7 mouse cellular contexts compared by ENCODE assay signal in the genomic region with DNA sequence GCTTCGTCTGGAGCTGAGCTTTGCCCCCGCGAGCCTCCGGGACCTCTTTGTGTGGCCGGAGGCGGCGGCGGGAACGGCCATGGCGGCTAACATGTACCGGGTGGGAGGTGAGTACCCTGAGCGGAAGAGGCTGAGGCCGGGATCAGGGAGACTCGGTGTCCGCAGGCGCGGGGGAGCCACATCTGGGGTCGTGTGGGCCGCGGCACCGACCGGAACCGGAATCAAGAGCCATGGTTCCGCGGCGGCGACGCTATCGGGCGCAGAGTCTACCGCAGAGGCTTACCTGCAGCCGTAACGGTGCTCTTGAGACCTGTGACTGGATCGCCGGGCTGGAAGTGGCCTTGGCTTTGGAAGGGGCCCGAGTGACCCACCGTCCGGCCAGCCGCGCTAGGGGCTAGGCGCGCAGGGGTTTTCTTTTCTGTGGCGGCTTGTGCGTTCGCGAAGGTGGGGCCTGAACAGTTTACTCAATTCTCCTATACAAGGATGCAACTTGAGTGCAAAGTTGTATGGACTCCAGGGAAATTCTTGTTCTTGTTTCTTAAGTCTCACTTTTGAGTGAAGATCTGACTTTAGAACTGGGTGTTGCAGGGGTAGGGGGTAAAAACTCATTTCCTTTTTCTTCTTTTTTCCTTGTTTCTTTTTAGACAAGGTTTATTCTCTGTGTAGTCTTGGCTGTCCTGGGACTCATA. TPM values are rescaled to one million over a fixed set of nuclear protein-coding genes. Genes with fewer than 3 reads are reported as not detected.
DNase-seq lines count a peak whose midpoint lies in the region; ATAC-seq and TF ChIP-seq lines count a peak whose summit lies in the region.

No protein-coding gene starts in this region.

- peak; percentile 65 for ATAC-seq in heart, embryonic 16.5 days (replicated peaks; ENCODE audit: extremely low read depth, insufficient read depth, low FRiP score)
- ATAC-seq in limb, embryonic 13.5 days (ENCODE audit: low FRiP score, low read depth) = peak; percentile 34
- peak; percentile 57; the same call in 1 of the 2 replicates for ATAC-seq in midbrain, embryonic 14.5 days (ENCODE audit: low FRiP score, low TSS enrichment)
- ATAC-seq in monocyte, adult 5-6 weeks (replicated peaks; ENCODE audit: insufficient number of reproducible peaks, low FRiP score, low TSS enrichment, poor library complexity, severe bottlenecking) = no peak

- peak overlapping the region; percentile 99 for H3K9ac ChIP-seq in heart, embryonic 16.5 days (ENCODE audit: low read length)
- H3K9ac ChIP-seq in limb, embryonic 13.5 days = peak overlapping the region; percentile 100
- peak overlapping the region; percentile 98 for H3K9ac ChIP-seq in midbrain, embryonic 14.5 days (replicated peaks; ENCODE audit: low read length)

- no peak for TF ChIP-seq CTCF in spleen, adult 2 months (IDR thresholded peaks at IDR 0.05; ENCODE audit: extremely low read depth, insufficient read depth, insufficient read length, insufficient replicate concordance)

- DNase-seq in spleen, adult 2 months (ENCODE audit: low read depth in 1 of 2, low spot score in 2 of 2) = peak in 1 of 2 experiments; percentile 54
- no peak for DNase-seq in spleen, postnatal 4 days (ENCODE audit: low spot score in 2 of 2)
- DNase-seq in midbrain, embryonic 14.5 days = peak; percentile 69

- peak overlapping the region; percentile 77 for H3K4me2 ChIP-seq in heart, embryonic 16.5 days (ENCODE audit: low read depth, low read length)
- peak overlapping the region; percentile 73 for H3K4me2 ChIP-seq in limb, embryonic 13.5 days (replicated peaks)
- H3K4me2 ChIP-seq in midbrain, embryonic 14.5 days (ENCODE audit: low read length) = peak overlapping the region; percentile 64

- no peaks in the 10 kb centered on the region for H3K27me3 ChIP-seq in spleen, adult 2 months (ENCODE audit: control insufficient read depth, insufficient read depth, low read length)
- no peaks in the 10 kb centered on the region for H3K27me3 ChIP-seq in heart, embryonic 16.5 days (ENCODE audit: control insufficient read depth, insufficient read depth, low read length)
- H3K27me3 ChIP-seq in limb, embryonic 13.5 days = no peaks in the 10 kb centered on the region
- no peaks in the 10 kb centered on the region for H3K27me3 ChIP-seq in midbrain, embryonic 14.5 days (ENCODE audit: control insufficient read depth, insufficient read depth, low read length)

- H3K36me3 ChIP-seq in spleen, adult 2 months (ENCODE audit: control insufficient read depth, insufficient read depth, low read length) = peaks cover 32% of the 10 kb centered on the region
- H3K36me3 ChIP-seq in heart, embryonic 16.5 days (ENCODE audit: control insufficient read depth, insufficient read depth) = peaks cover 24% of the 10 kb centered on the region
- peaks cover 63% of the 10 kb centered on the region for H3K36me3 ChIP-seq in limb, embryonic 13.5 days
- peaks cover 34% of the 10 kb centered on the region for H3K36me3 ChIP-seq in midbrain, embryonic 14.5 days (ENCODE audit: control insufficient read depth, insufficient read depth, low read length)

- peak; percentile 20; the same call in 1 of the 2 replicates for TF ChIP-seq POLR2A in spleen, adult 2 months (IDR thresholded peaks at IDR 0.05; ENCODE audit: low read depth, low read length)

- H3K4me3 ChIP-seq in spleen, adult 2 months (ENCODE audit: extremely low read depth, insufficient read depth, insufficient read length) = peak overlapping the region; percentile 93
- H3K4me3 ChIP-seq in brown adipose tissue, adult 24 weeks (ENCODE audit: insufficient read depth, low read depth, low read length) = peak overlapping the region; percentile 86
- peak overlapping the region; percentile 99 for H3K4me3 ChIP-seq in heart, embryonic 16.5 days (ENCODE audit: low read length)
- peak overlapping the region; percentile 97 for H3K4me3 ChIP-seq in limb, embryonic 13.5 days
- peak overlapping the region; percentile 95 for H3K4me3 ChIP-seq in midbrain, embryonic 14.5 days (replicated peaks; ENCODE audit: low read depth, low read length)

- H3K4me1 ChIP-seq in spleen, adult 2 months (ENCODE audit: control insufficient read depth, insufficient read depth, insufficient read length) = peaks cover 17% of the 10 kb centered on the region
- 0 out of 2 replicates have a peak, but pooled peaks cover 2% of the 10 kb centered on the region for H3K4me1 ChIP-seq in brown adipose tissue, adult 24 weeks (ENCODE audit: control insufficient read depth, insufficient read depth, insufficient read length, low read length)
- H3K4me1 ChIP-seq in heart, embryonic 16.5 days (ENCODE audit: control insufficient read depth, insufficient read depth, low read length) = peaks cover 34% of the 10 kb centered on the region
- peaks cover 40% of the 10 kb centered on the region for H3K4me1 ChIP-seq in limb, embryonic 13.5 days
- peaks cover 22% of the 10 kb centered on the region for H3K4me1 ChIP-seq in midbrain, embryonic 14.5 days (ENCODE audit: control insufficient read depth, insufficient read depth, low read length)

- no peaks in the 10 kb centered on the region for H3K9me3 ChIP-seq in heart, embryonic 16.5 days (replicated peaks; ENCODE audit: control insufficient read depth, low read length)
- no peaks in the 10 kb centered on the region for H3K9me3 ChIP-seq in limb, embryonic 13.5 days
- H3K9me3 ChIP-seq in midbrain, embryonic 14.5 days (ENCODE audit: control insufficient read depth, low read length) = no peaks in the 10 kb centered on the region

- WGBS in spleen, adult 2 months = under 1% methylated on average over 46 of the region's 46 CpGs
- under 1% methylated on average over 46 of the region's 46 CpGs for WGBS in heart, embryonic 16.5 days
- WGBS in limb, embryonic 13.5 days = under 1% methylated on average over 46 of the region's 46 CpGs
- under 1% methylated on average over 46 of the region's 46 CpGs for WGBS in midbrain, embryonic 14.5 days

- peak overlapping the region; percentile 99 for H3K27ac ChIP-seq in spleen, adult 2 months (ENCODE audit: insufficient read depth, low read length)
- peak overlapping the region; percentile 89 for H3K27ac ChIP-seq in brown adipose tissue, adult 24 weeks (replicated peaks; ENCODE audit: low read depth, low read length)
- peak overlapping the region; percentile 99 for H3K27ac ChIP-seq in heart, embryonic 16.5 days (ENCODE audit: low read length)
- H3K27ac ChIP-seq in limb, embryonic 13.5 days = peak overlapping the region; percentile 99
- peak overlapping the region; percentile 96 for H3K27ac ChIP-seq in midbrain, embryonic 14.5 days (replicated peaks; ENCODE audit: low read depth, low read length)

RNA-seq across cellular contexts. Expression of a gene that starts 0.7 kb away (rescaled TPM):
- polyA plus RNA-seq in spleen, adult 2 months (2012; rRNA removed) = 35.0 and 37.7 TPM in 2 replicates
- polyA plus RNA-seq in brown adipose tissue, adult 24 weeks (2012; ENCODE audit: insufficient read depth, insufficient read length, missing spikeins) = 28.2 and 30.6 TPM in 2 replicates
- 92.1 and 96.0 TPM in 2 replicates for polyA plus RNA-seq in heart, embryonic 16.5 days (2015; fragmentation: Nextera tagmentation; extraction: Ambion mirVana)
- 192 and 193 TPM in 2 replicates for polyA plus RNA-seq in limb, embryonic 13.5 days (2015; fragmentation: Nextera tagmentation; extraction: Ambion mirVana)
- polyA plus RNA-seq in midbrain, embryonic 14.5 days (2014; fragmentation: Nextera tagmentation; extraction: Ambion mirVana) = 38.0 and 62.2 TPM in 2 replicates
- 129 to 201 TPM (median 158 TPM) in 3 replicates for total RNA-seq in monocyte, adult 5-6 weeks (2017)

RNA-seq across cellular contexts. Expression of a gene that starts 11.2 kb away (rescaled TPM):
- 18.3 and 22.3 TPM in 2 replicates for polyA plus RNA-seq in spleen, adult 2 months (2012; rRNA removed)
- 6.9 and 7.5 TPM in 2 replicates for polyA plus RNA-seq in brown adipose tissue, adult 24 weeks (2012; ENCODE audit: insufficient read depth, insufficient read length, missing spikeins)
- polyA plus RNA-seq in heart, embryonic 16.5 days (2015; fragmentation: Nextera tagmentation; extraction: Ambion mirVana) = 17.5 and 18.4 TPM in 2 replicates
- polyA plus RNA-seq in limb, embryonic 13.5 days (2015; fragmentation: Nextera tagmentation; extraction: Ambion mirVana) = 35.6 and 36.5 TPM in 2 replicates
- polyA plus RNA-seq in midbrain, embryonic 14.5 days (2014; fragmentation: Nextera tagmentation; extraction: Ambion mirVana) = 20.0 and 25.0 TPM in 2 replicates
- 14.8 to 16.9 TPM (median 16.7 TPM) in 3 replicates for total RNA-seq in monocyte, adult 5-6 weeks (2017)

RNA-seq across cellular contexts. Expression of a gene that starts 13.1 kb away (rescaled TPM):
- 72.3 and 77.7 TPM in 2 replicates for polyA plus RNA-seq in spleen, adult 2 months (2012; rRNA removed)
- polyA plus RNA-seq in brown adipose tissue, adult 24 weeks (2012; ENCODE audit: insufficient read depth, insufficient read length, missing spikeins) = 11.6 and 12.9 TPM in 2 replicates
- polyA plus RNA-seq in heart, embryonic 16.5 days (2015; fragmentation: Nextera tagmentation; extraction: Ambion mirVana) = 16.0 and 17.2 TPM in 2 replicates
- 36.9 and 37.2 TPM in 2 replicates for polyA plus RNA-seq in limb, embryonic 13.5 days (2015; fragmentation: Nextera tagmentation; extraction: Ambion mirVana)
- polyA plus RNA-seq in midbrain, embryonic 14.5 days (2014; fragmentation: Nextera tagmentation; extraction: Ambion mirVana) = 4.3 and 5.5 TPM in 2 replicates
- 39.3 to 101 TPM (median 62.5 TPM) in 3 replicates for total RNA-seq in monocyte, adult 5-6 weeks (2017)

RNA-seq across cellular contexts. Expression of a gene that starts 13.3 kb away (rescaled TPM):
- polyA plus RNA-seq in spleen, adult 2 months (2012; rRNA removed) = 10.0 and 11.9 TPM in 2 replicates
- polyA plus RNA-seq in brown adipose tissue, adult 24 weeks (2012; ENCODE audit: insufficient read depth, insufficient read length, missing spikeins) = 4.5 and 11.4 TPM in 2 replicates
- 2.2 and 2.4 TPM in 2 replicates for polyA plus RNA-seq in heart, embryonic 16.5 days (2015; fragmentation: Nextera tagmentation; extraction: Ambion mirVana)
- 3.2 and 3.7 TPM in 2 replicates for polyA plus RNA-seq in limb, embryonic 13.5 days (2015; fragmentation: Nextera tagmentation; extraction: Ambion mirVana)
- polyA plus RNA-seq in midbrain, embryonic 14.5 days (2014; fragmentation: Nextera tagmentation; extraction: Ambion mirVana) = 1.4 TPM in 2 replicates
- total RNA-seq in monocyte, adult 5-6 weeks (2017) = 2.1 to 7.6 TPM (median 3.6 TPM) in 3 replicates

RNA-seq across cellular contexts. Expression of a gene that starts 22.2 kb away (rescaled TPM):
- 86.0 and 93.4 TPM in 2 replicates for polyA plus RNA-seq in spleen, adult 2 months (2012; rRNA removed)
- polyA plus RNA-seq in brown adipose tissue, adult 24 weeks (2012; ENCODE audit: insufficient read depth, insufficient read length, missing spikeins) = 30.2 and 30.8 TPM in 2 replicates
- 32.7 and 38.0 TPM in 2 replicates for polyA plus RNA-seq in heart, embryonic 16.5 days (2015; fragmentation: Nextera tagmentation; extraction: Ambion mirVana)
- 49.9 and 53.0 TPM in 2 replicates for polyA plus RNA-seq in limb, embryonic 13.5 days (2015; fragmentation: Nextera tagmentation; extraction: Ambion mirVana)
- polyA plus RNA-seq in midbrain, embryonic 14.5 days (2014; fragmentation: Nextera tagmentation; extraction: Ambion mirVana) = 75.0 and 83.5 TPM in 2 replicates
- 34.2 to 75.8 TPM (median 50.2 TPM) in 3 replicates for total RNA-seq in monocyte, adult 5-6 weeks (2017)
